Mouse (Mus musculus): ENCODE measurements around the gene Ikbkg.

DNA sequence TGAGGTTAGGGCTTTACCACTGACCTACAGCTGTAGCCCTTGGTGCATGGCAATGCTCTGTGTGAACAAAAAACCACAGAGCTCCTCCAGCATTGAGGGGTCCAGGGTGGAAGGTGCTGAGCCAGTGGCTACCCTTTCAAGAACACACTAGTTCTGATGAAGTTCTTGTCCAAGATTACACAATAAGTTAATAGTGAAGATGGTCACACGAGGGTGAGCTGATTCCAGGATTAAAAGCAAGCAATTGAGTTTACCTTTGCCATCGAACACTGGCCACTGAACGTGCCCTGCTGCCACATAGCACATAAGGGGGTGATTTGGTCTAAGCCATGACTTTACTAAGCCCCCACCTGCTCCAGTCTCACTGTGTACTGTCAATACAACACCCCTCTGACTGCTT lies 34.0 kb downstream of the Ikbkg start:
- TF ChIP-seq POLR2A (IDR thresholded peaks at IDR 0.05; ENCODE audit: low read depth, low read length): no peak
- TF ChIP-seq CTCF (IDR thresholded peaks at IDR 0.05; ENCODE audit: borderline replicate concordance, insufficient read depth, low read length): no peak

All from embryonic fibroblast, embryonic 13.5 days (primary cell).